Mouse (Mus musculus): ENCODE data around the gene Sox6. TPM values are rescaled to one million over a fixed set of nuclear protein-coding genes. Genes with fewer than 3 reads are reported as not detected.
"Not testable (repeated sequence)": the region's sequence is repeated elsewhere in the genome, so short reads cannot be mapped to it uniquely, and the experiment has no call there.

Sox6 gene
- polyA plus RNA-seq, 1 experiment from 2014 or later: 79.3 TPM

GRCm38 (mm10) chr7:115630691-115631090, 407.9 kb downstream of the Sox6 start:
- Histone ChIP-seq H3K9ac (ENCODE audit: low read length) (no peak overlapping the region), H3K27ac (ENCODE audit: low read depth, low read length) (no peak overlapping the region), H3K4me2 (ENCODE audit: low read depth) (no peak overlapping the region), H3K9me3 (ENCODE audit: control insufficient read depth, low read length) (no peaks in the 10 kb centered on the region), H3K4me3 (ENCODE audit: low read depth, low read length) (no peak overlapping the region), H3K36me3 (ENCODE audit: control insufficient read depth, insufficient read depth, low read length) (no peaks in the 10 kb centered on the region), H3K27me3 (ENCODE audit: control insufficient read depth, insufficient read depth, low read length) (no peaks in the 10 kb centered on the region), H3K4me1 (ENCODE audit: control insufficient read depth, insufficient read depth, low read length) (peaks cover 9% of the 10 kb centered on the region)
- 85% methylated on average over 3 of the region's 3 CpGs for WGBS
- no peak for ATAC-seq (ENCODE audit: insufficient read depth, low FRiP score, low TSS enrichment)
- DNase-seq (ENCODE audit: low spot score): no peak

GRCm38 (mm10) chr7:115630287-115630686, 408.3 kb downstream of the Sox6 start:
- no peak overlapping the region for H3K27ac ChIP-seq (ENCODE audit: low read depth, low read length)
- H3K27me3 ChIP-seq (ENCODE audit: control insufficient read depth, insufficient read depth, low read length): no peaks in the 10 kb centered on the region
- H3K4me2 ChIP-seq (ENCODE audit: low read depth): no peak overlapping the region
- peaks cover 13% of the 10 kb centered on the region for H3K4me1 ChIP-seq (ENCODE audit: control insufficient read depth, insufficient read depth, low read length)
- no peak overlapping the region for H3K4me3 ChIP-seq (ENCODE audit: low read depth, low read length)
- no peaks in the 10 kb centered on the region for H3K9me3 ChIP-seq (ENCODE audit: control insufficient read depth, low read length)
- ATAC-seq (ENCODE audit: insufficient read depth, low FRiP score, low TSS enrichment) (no peak), DNase-seq (ENCODE audit: low spot score) (no peak)
- no peaks in the 10 kb centered on the region for H3K36me3 ChIP-seq (ENCODE audit: control insufficient read depth, insufficient read depth, low read length)
- no peak overlapping the region for H3K9ac ChIP-seq (ENCODE audit: low read length)
- 93% methylated on average over 4 of the region's 4 CpGs for WGBS

GRCm38 (mm10) chr7:115628766-115629165, 409.8 kb downstream of the Sox6 start:
- WGBS: 91% methylated on average over 1 of the region's 1 CpGs
- Histone ChIP-seq H3K36me3 (ENCODE audit: control insufficient read depth, insufficient read depth, low read length) (no peaks in the 10 kb centered on the region), H3K4me2 (ENCODE audit: low read depth) (no peak overlapping the region), H3K27me3 (ENCODE audit: control insufficient read depth, insufficient read depth, low read length) (no peaks in the 10 kb centered on the region), H3K9me3 (ENCODE audit: control insufficient read depth, low read length) (no peaks in the 10 kb centered on the region), H3K27ac (ENCODE audit: low read depth, low read length) (no peak overlapping the region), H3K9ac (ENCODE audit: low read length) (no peak overlapping the region), H3K4me3 (ENCODE audit: low read depth, low read length) (no peak overlapping the region), H3K4me1 (ENCODE audit: control insufficient read depth, insufficient read depth, low read length) (peaks cover 28% of the 10 kb centered on the region)
- ATAC-seq (ENCODE audit: insufficient read depth, low FRiP score, low TSS enrichment) (no peak), DNase-seq (ENCODE audit: low spot score) (no peak)

- no peak for ATAC-seq (ENCODE audit: insufficient read depth, low FRiP score, low TSS enrichment)
- DNase-seq (ENCODE audit: low spot score): no peak
- 43% methylated on average over 4 of the region's 4 CpGs for WGBS
- Histone ChIP-seq H3K36me3 (ENCODE audit: control insufficient read depth, insufficient read depth, low read length) (no peaks in the 10 kb centered on the region), H3K9ac (ENCODE audit: low read length) (no peak overlapping the region), H3K27me3 (ENCODE audit: control insufficient read depth, insufficient read depth, low read length) (no peaks in the 10 kb centered on the region), H3K4me2 (ENCODE audit: low read depth) (no peak overlapping the region), H3K4me3 (ENCODE audit: low read depth, low read length) (no peak overlapping the region), H3K27ac (ENCODE audit: low read depth, low read length) (0 out of 2 replicates have a peak overlapping the region, but pooled peaks have one; percentile 2), H3K9me3 (ENCODE audit: control insufficient read depth, low read length) (no peaks in the 10 kb centered on the region), H3K4me1 (ENCODE audit: control insufficient read depth, insufficient read depth, low read length) (peaks cover 28% of the 10 kb centered on the region)
Measured at GRCm38 (mm10) chr7:115625956-115626355, 412.6 kb downstream of the Sox6 start.

- peaks cover 28% of the 10 kb centered on the region for H3K4me1 ChIP-seq (ENCODE audit: control insufficient read depth, insufficient read depth, low read length)
- H3K9ac ChIP-seq (ENCODE audit: low read length): no peak overlapping the region
- peak; percentile 56 for DNase-seq (ENCODE audit: low spot score)
Measured at GRCm38 (mm10) chr7:115624907-115625552, 413.6 kb downstream of the Sox6 start.

GRCm38 (mm10) chr7:115624451-115624850, 414.1 kb downstream of the Sox6 start:
- Histone ChIP-seq H3K4me1 (ENCODE audit: control insufficient read depth, insufficient read depth, low read length) (peaks cover 28% of the 10 kb centered on the region), H3K9ac (ENCODE audit: low read length) (no peak overlapping the region), H3K9me3 (ENCODE audit: control insufficient read depth, low read length) (no peaks in the 10 kb centered on the region), H3K4me2 (ENCODE audit: low read depth) (no peak overlapping the region), H3K27me3 (ENCODE audit: control insufficient read depth, insufficient read depth, low read length) (no peaks in the 10 kb centered on the region), H3K27ac (ENCODE audit: low read depth, low read length) (peak overlapping the region; percentile 63), H3K36me3 (ENCODE audit: control insufficient read depth, insufficient read depth, low read length) (no peaks in the 10 kb centered on the region), H3K4me3 (ENCODE audit: low read depth, low read length) (no peak overlapping the region)
- WGBS: 48% methylated on average over 5 of the region's 5 CpGs
- ATAC-seq (ENCODE audit: insufficient read depth, low FRiP score, low TSS enrichment): peak; percentile 35; the same call in 1 of the 2 replicates
- no peak for DNase-seq (ENCODE audit: low spot score)

More at GRCm38 (mm10) chr7:115624907-115625552, 413.6 kb downstream of the Sox6 start:
- no peak overlapping the region for H3K4me3 ChIP-seq (ENCODE audit: low read depth, low read length)
- no peaks in the 10 kb centered on the region for H3K9me3 ChIP-seq (ENCODE audit: control insufficient read depth, low read length)
- H3K4me2 ChIP-seq (ENCODE audit: low read depth): no peak overlapping the region
- peak; percentile 16; the same call in 1 of the 2 replicates for ATAC-seq (ENCODE audit: insufficient read depth, low FRiP score, low TSS enrichment)
- no peaks in the 10 kb centered on the region for H3K36me3 ChIP-seq (ENCODE audit: control insufficient read depth, insufficient read depth, low read length)
- H3K27me3 ChIP-seq (ENCODE audit: control insufficient read depth, insufficient read depth, low read length): no peaks in the 10 kb centered on the region
- 17% methylated on average over 8 of the region's 8 CpGs for WGBS
- H3K27ac ChIP-seq (ENCODE audit: low read depth, low read length): peak overlapping the region; percentile 40

GRCm38 (mm10) chr7:115615697-115616237, 422.8 kb downstream of the Sox6 start:
- Histone ChIP-seq H3K4me3 (ENCODE audit: low read depth, low read length) (no peak overlapping the region), H3K9ac (ENCODE audit: low read length) (0 out of 2 replicates have a peak overlapping the region, but pooled peaks have one; percentile 0), H3K27ac (ENCODE audit: low read depth, low read length) (0 out of 2 replicates have a peak overlapping the region, but pooled peaks have one; percentile 42), H3K9me3 (ENCODE audit: control insufficient read depth, low read length) (no peaks in the 10 kb centered on the region), H3K4me1 (ENCODE audit: control insufficient read depth, insufficient read depth, low read length) (no peaks in the 10 kb centered on the region), H3K27me3 (ENCODE audit: control insufficient read depth, insufficient read depth, low read length) (no peaks in the 10 kb centered on the region), H3K36me3 (ENCODE audit: control insufficient read depth, insufficient read depth, low read length) (no peaks in the 10 kb centered on the region), H3K4me2 (ENCODE audit: low read depth) (no peak overlapping the region)
- DNase-seq (ENCODE audit: low spot score) (no peak), ATAC-seq (ENCODE audit: insufficient read depth, low FRiP score, low TSS enrichment) (no peak)
- WGBS: 31% methylated on average over 10 of the region's 10 CpGs

GRCm38 (mm10) chr7:115607485-115607884, 431.1 kb downstream of the Sox6 start:
- H3K4me2 ChIP-seq (ENCODE audit: low read depth): no peak overlapping the region
- no peak overlapping the region for H3K9ac ChIP-seq (ENCODE audit: low read length)
- ATAC-seq (ENCODE audit: insufficient read depth, low FRiP score, low TSS enrichment): no peak
- DNase-seq (ENCODE audit: low spot score): no peak
- H3K27me3 ChIP-seq (ENCODE audit: control insufficient read depth, insufficient read depth, low read length): no peaks in the 10 kb centered on the region
- no peaks in the 10 kb centered on the region for H3K4me1 ChIP-seq (ENCODE audit: control insufficient read depth, insufficient read depth, low read length)
- H3K4me3 ChIP-seq (ENCODE audit: low read depth, low read length): no peak overlapping the region
- no peak overlapping the region for H3K27ac ChIP-seq (ENCODE audit: low read depth, low read length)
- WGBS: 94% methylated on average over 1 of the region's 1 CpGs
- H3K36me3 ChIP-seq (ENCODE audit: control insufficient read depth, insufficient read depth, low read length): no peaks in the 10 kb centered on the region
- H3K9me3 ChIP-seq (ENCODE audit: control insufficient read depth, low read length): no peaks in the 10 kb centered on the region

- not testable (repeated sequence) for H3K9ac ChIP-seq (ENCODE audit: low read length); H3K4me1 ChIP-seq (ENCODE audit: control insufficient read depth, insufficient read depth, low read length); ATAC-seq (ENCODE audit: insufficient read depth, low FRiP score, low TSS enrichment); H3K4me2 ChIP-seq (ENCODE audit: low read depth); H3K36me3 ChIP-seq (ENCODE audit: control insufficient read depth, insufficient read depth, low read length); H3K9me3 ChIP-seq (ENCODE audit: control insufficient read depth, low read length); DNase-seq (ENCODE audit: low spot score); H3K4me3 ChIP-seq (ENCODE audit: low read depth, low read length); H3K27ac ChIP-seq (ENCODE audit: low read depth, low read length); H3K27me3 ChIP-seq (ENCODE audit: control insufficient read depth, insufficient read depth, low read length)
- 73% methylated on average over 3 of the region's 3 CpGs for WGBS
Measured at GRCm38 (mm10) chr7:115606125-115606524, 432.5 kb downstream of the Sox6 start.

Measured in neural tube, embryonic 11.5 days (tissue).